Mouse (Mus musculus) embryonic fibroblast, embryonic 13.5 days (primary cell): ENCODE data around the gene Thsd4.

ENCODE experiments used
- CTCF ChIP-seq: IDR thresholded peaks from 2 replicates; pipeline ENCODE4 v1.5.1; 2011; ENCODE audit warnings: mild to moderate bottlenecking, control low read depth, low read length, moderate library complexity, borderline replicate concordance; ENCODE audit not compliant: insufficient read depth
- POLR2A ChIP-seq: IDR thresholded peaks from 2 replicates; pipeline ENCODE4 v1.6.1; 2011; ENCODE audit warnings: low read depth, mild to moderate bottlenecking, control low read depth, low read length, moderate library complexity

GRCm38 (mm10) chr9:60510876-60511275 is 11.0 kb downstream of the Thsd4 start:
- TF ChIP-seq POLR2A (no peak), CTCF (no peak)
